Mouse (Mus musculus): ENCODE results near the gene Endod1. TPM values are rescaled to one million over a fixed set of nuclear protein-coding genes. Genes with fewer than 3 reads are reported as not detected.

Gene Endod1
- total RNA-seq (2021), result 1 to 10 TPM; 5.8 to 9.2 TPM
- long read RNA-seq, experiment 1, full-length matches to known transcripts, result 5 of 7 reads
- long read RNA-seq, experiment 1, partial matches to known transcripts, result 0 of 7 reads
- long read RNA-seq, experiment 1, other reads (novel, unspliced or antisense), result 2 of 7 reads
- long read RNA-seq, experiment 2, full-length matches to known transcripts, result 9 of 11 reads
- long read RNA-seq, experiment 2, partial matches to known transcripts, result 0 of 11 reads
- long read RNA-seq, experiment 2, other reads (novel, unspliced or antisense), result 2 of 11 reads

DNA sequence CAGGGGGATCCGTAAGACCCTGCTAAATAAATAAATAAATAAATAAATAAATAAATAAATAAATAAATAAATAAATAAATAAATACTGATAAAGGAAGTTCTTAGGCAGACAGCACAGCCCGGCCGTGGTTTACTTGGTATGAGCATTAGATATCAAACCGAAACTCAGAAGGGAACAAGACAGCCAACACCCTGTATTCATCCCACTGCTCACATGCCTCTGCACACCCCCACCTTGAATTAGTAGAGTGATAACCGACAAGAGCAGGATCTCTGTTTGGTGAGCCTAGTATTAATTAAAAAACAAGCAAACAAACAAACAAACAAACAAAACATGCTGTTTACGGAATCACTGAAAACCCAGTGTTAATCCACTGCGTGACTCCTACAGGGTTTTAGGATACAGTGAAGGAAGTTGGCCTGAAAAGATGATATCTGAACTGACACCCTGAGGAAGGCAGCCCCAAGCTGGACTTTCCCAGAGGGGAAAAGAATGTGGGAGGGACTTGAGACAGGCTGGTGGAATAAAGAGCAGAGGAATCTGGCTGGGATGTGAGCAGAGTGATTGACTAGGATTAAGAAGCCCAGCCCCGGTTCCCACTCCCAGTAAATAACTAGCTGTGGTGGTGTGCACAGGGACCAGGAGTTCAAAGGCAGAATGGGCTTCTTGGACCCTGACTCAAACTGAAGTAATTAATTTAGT lies at the start of gene Endod1:
Gene Endod1 (minus strand): TSS at position 155 of the 703 bp plus-strand sequence.
- no peak for DNase-seq
- intact Hi-C loops (cut with DNase I; ENCODE audit: low total_unique reads), result loop anchor here (10.0 kb wide), 1 partner anchor 113 kb away; no protein-coding TSS in a partner anchor

DNA sequence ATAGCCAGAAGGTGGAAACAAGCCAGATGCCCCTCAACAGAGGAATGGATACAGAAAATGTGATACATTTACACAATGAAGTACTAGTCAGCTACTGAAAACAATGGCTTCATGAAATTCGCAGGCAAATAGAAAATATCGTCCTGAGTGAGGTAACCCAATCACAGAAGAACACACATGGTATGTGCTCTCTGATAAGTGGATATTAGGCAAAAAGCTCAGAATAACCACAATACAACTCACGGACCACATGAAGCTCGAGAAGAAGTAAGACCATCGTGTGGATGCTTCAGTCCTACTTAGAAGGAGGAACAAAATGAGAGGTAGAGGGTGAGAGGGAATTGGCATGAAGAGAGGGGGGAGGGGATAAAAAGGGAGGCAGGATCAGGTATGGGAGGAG lies 27.8 kb upstream of the Endod1 start:
- intact Hi-C loops (cut with DNase I; ENCODE audit: low total_unique reads), result no loop called here
- DNase-seq, result no peak

DNA sequence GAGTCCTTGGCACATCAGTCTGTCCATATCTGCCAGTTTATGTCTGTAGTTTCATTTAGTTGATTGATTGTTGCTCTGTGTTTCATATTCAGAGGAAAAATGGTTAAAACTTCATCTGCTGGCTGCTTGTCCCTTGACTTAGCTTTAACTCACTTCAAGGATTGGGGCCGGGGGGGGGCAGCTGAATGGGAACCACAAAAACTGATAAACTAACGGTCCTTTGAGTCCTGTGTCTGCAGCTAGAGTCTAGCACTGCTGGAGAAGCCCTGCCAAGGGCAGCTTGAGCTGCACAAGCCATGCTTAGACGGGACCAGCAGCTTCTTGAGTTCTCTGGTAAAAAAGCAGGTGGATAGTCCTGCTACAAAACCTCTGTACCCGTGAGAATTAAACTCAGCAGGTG lies 26.7 kb upstream of the Endod1 start:
- DNase-seq, result no peak
- intact Hi-C loops (cut with DNase I; ENCODE audit: low total_unique reads), result no loop called here

GRCm38 (mm10) chr9:14406056-14406455 lies 24.7 kb upstream of the Endod1 start:
- no peak for DNase-seq
- intact Hi-C loops (cut with DNase I; ENCODE audit: low total_unique reads), result no loop called here

GRCm38 (mm10) chr9:14402099-14402498 lies 20.8 kb upstream of the Endod1 start:
- intact Hi-C loops (cut with DNase I; ENCODE audit: low total_unique reads), result no loop called here
- DNase-seq, result no peak

- DNase-seq, result no peak
- intact Hi-C loops (cut with DNase I; ENCODE audit: low total_unique reads), result no loop called here
Measured at GRCm38 (mm10) chr9:14400392-14400791, 19.1 kb upstream of the Endod1 start.

GRCm38 (mm10) chr9:14398946-14399345 lies 17.6 kb upstream of the Endod1 start:
- no peak for DNase-seq

DNA sequence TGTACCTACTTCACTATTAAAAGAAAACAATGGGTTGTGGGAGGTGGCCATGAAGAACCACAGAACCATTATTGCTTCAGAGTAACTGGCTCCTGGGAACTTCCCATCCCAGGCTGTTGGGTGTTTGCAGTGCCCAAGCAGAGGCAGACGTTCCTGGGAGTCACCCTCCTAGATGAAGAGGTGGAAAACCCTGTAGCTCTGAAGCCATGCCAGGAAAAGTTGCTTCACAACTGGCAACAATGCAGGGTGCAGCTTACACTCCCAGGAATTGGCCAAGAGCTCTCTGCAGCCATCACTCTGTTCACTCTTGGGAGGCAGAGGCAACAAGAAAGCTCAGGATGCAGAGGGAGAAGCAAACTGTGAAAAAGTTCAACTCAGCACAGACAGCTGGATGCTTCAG lies 16.8 kb upstream of the Endod1 start:
- DNase-seq, result no peak
- intact Hi-C loops (cut with DNase I; ENCODE audit: low total_unique reads), result no loop called here

More at GRCm38 (mm10) chr9:14398946-14399345, 17.6 kb upstream of the Endod1 start:
- intact Hi-C loops (cut with DNase I; ENCODE audit: low total_unique reads), result no loop called here

GRCm38 (mm10) chr9:14397449-14397819 lies 16.1 kb upstream of the Endod1 start:
- DNase-seq, result no peak
- intact Hi-C loops (cut with DNase I; ENCODE audit: low total_unique reads), result no loop called here

DNA sequence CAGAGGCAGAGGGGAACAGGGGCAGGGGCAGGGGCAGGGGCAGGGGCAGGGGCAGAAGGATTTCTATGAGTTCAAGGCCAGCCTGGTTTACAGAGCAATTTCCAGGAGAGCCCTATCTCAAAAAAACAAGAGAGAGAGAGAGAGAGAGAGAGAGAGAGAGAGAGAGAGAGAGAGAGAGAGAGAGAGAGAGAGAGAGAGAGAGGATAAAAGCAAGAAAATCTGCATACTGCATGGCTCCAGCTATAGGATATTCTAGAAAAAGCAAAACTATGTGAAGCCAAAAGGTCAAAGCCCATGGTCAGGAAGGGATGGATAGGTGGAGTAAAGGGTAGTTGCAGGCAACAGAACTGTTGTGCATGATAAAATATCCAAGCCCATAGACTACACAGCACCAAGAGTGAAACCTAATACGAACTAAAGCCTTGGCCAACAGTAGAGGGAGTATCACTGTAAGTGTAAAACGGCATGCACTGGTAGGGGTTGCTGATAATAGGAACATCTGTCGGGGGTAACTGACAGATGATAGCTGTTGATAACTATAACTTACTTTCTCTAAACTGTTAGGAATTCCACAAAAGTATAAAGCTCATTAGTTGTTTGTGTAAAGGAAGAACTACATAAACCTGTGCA lies 15.6 kb upstream of the Endod1 start:
- DNase-seq, result no peak
- intact Hi-C loops (cut with DNase I; ENCODE audit: low total_unique reads), result no loop called here

DNA sequence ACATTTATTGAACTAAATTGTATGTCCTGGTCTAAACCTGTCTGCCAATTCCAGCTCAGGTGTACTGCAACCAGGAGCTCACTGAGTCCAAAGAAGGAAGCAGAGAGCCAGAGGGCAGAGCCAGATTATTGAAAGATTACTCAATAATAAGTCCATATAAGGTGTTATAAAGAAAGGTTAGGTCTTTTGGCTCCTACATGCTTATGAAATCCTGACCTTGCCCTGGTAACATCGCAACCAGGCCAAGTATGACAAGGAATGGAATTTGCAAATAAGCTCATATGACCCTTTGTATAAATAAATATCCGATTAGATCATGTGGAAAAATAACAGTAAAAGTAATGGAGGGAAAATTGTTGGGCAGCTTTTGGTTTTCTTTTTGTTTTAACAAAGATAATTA lies 14.8 kb upstream of the Endod1 start:
- DNase-seq, result no peak
- intact Hi-C loops (cut with DNase I; ENCODE audit: low total_unique reads), result no loop called here

DNA sequence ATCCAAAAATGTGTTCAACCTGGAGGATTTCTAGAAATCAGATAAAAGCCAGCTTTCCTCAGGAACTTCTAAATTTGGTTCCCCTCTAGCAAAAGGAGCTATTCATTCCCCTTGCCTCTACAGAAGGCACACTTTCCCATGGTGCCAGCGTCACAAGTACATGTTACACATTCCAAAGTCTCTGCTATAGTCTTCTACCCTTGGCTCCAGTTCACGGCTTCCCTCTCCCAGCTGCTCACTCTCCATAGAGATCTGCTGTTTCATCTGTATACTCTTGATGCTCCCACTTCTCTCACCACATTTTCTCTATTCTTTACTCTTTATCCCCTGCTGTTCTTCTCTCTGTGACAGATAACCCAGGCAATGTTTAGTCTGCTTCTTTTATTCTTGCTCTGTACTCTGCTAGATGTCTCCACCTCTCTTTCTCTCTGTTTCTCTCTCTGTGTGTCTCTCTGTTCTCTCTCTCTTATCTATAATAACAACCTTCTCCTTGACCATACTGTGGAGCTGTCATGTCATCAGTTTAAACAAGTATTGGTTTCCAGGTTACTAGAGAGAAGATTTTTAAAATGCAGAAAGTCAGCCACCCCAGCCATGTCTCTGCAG lies 13.8 kb upstream of the Endod1 start:
- DNase-seq, result no peak

DNA sequence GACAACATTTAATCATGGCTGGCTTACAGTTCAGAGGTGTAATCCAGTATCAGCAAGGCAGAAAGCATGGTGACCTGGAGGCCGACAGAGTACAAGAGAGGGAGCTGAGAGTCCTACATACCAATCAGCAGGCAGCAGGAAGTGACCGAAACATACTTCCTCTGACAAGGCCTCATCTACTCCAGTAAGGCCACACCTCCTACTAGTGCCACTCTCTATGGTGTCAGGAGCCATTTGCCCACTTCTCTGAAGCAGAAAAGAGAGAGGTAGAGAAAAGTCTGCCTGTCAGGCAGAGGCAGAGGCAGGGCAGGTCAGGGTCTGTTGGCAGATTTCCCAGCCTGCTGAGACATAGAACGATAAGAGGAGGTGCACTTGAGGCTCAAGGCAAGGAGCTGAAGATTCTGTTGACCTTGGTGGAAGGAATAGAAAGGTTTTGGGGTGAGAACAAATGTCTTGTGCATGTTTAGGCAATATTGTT lies 10.6 kb upstream of the Endod1 start:
- no peak for DNase-seq
- intact Hi-C loops (cut with DNase I; ENCODE audit: low total_unique reads), result no loop called here

More for the DNA sequence above, 13.8 kb upstream of the Endod1 start:
- intact Hi-C loops (cut with DNase I; ENCODE audit: low total_unique reads), result no loop called here

DNA sequence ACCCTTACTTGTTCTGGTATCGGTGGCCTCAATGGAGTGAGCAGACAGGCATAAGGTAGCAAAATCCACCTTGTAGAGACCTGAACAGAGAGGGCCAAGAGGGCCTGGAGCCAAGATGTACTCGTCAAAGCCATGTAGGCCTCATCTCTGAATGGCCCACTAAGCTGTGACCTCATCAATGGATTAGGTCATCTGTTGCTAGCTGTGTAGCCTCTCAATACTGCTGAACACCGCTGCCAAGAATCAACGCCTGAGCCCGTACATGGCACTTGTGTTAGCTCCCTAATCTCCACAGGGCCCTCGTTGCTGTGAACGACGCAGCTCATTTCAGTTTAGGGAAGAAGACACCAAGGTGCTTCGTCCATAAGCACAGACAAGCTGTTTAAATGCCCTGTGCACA lies 10.0 kb upstream of the Endod1 start:
- no peak for DNase-seq
- intact Hi-C loops (cut with DNase I; ENCODE audit: low total_unique reads), result no loop called here

DNA sequence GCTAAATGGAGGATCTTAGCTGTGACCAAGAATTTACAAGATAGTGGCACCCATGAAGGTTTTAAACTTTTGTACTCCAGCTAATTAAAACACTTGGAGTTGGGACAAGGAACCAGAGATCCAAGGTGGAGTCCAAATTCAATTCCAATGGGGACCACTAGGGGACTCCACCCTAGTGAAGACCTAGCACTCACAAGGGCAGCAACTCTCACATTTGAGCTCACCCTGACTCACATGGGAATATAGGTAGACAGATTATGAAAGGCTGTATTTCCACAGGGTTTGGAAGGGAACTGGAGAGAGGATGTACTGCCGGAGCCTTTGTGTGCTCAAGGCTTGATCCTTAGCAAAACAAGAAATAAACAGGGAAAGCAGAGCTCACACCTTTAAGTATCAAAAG lies 9.0 kb upstream of the Endod1 start:
- intact Hi-C loops (cut with DNase I; ENCODE audit: low total_unique reads), result no loop called here
- no peak for DNase-seq

DNA sequence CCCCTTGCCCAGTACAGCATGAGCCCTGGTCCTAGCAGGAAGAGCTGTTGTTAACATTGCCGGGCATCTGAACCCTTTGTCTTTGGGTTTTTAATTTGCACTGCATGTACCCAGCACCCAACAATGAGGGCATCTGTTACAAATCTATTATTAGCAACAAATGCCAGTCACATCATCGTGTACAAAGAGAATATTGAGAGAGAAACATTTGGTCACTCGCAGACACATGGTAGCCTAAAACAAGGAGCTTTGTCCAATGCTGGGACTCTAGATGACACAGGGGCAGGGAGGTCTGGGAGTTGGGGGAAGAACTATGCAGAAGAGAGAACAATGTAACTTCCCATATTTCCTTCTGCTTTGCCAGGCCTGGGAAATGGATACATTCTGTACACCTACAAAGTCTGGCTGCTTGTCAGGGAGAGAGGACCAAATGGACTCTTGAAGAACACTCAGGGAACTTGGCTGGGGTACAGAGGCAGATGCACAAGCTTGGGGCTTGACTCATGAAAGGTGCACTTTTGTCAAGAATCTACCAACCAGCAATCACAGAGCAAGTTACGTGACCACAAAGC lies 7.8 kb upstream of the Endod1 start:
- intact Hi-C loops (cut with DNase I; ENCODE audit: low total_unique reads), result loop anchor here (10.0 kb wide), 1 partner anchor 106 kb away; no protein-coding TSS in a partner anchor
- DNase-seq, result no peak

DNA sequence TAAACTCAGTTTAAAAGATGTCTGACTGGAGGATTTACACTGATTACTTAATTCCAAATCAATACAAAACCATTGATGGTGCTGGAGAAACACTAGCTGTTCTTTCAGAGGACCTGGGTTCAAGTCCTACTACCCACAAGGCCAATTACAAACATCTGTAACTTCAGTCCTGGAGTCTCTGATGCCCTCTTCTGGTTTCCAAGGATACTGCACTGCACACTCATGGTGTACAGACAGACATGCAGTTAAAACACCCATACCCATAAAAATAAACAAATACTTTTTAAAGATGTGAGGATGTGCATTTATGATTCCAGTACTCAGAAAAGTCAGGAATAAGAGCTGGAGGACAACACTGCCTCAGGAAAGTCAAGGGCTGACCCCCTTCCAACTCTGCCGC lies 6.7 kb upstream of the Endod1 start:
- DNase-seq, result no peak
- intact Hi-C loops (cut with DNase I; ENCODE audit: low total_unique reads), result loop anchor here (10.0 kb wide), 1 partner anchor 107 kb away; no protein-coding TSS in a partner anchor

DNA sequence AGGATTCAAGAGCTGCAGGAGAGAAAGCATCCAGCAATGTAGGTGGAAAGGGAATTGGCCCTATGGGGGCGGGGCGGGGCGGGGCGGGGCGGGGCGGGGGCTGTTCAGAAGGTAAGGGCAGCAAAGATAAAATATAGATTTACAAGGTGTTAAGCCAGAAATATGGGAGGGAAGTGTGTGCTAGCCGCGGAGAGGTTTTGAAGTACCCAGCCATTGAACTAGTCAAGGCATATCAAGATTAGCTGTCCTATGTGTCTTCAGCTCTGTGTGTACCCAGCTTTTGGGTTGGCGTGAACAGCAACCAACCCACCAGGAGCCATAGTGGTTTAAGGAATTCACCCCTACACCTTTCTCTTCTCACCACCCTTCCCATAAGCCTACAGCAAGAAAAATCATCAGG lies 5.5 kb upstream of the Endod1 start:
- no peak for DNase-seq
- intact Hi-C loops (cut with DNase I; ENCODE audit: low total_unique reads), result loop anchor here (10.0 kb wide), 1 partner anchor 108 kb away; no protein-coding TSS in a partner anchor

GRCm38 (mm10) chr9:14385665-14386064 lies 4.4 kb upstream of the Endod1 start:
- DNase-seq, result no peak
- intact Hi-C loops (cut with DNase I; ENCODE audit: low total_unique reads), result loop anchor here (10.0 kb wide), 1 partner anchor 109 kb away; no protein-coding TSS in a partner anchor
